Mouse (Mus musculus): ENCODE measurements around the gene Syne2.

GRCm38 (mm10) chr12:76128831-76129230, 310.9 kb downstream of the Syne2 start:
- TF ChIP-seq CTCF (IDR thresholded peaks at IDR 0.05; ENCODE audit: extremely low read depth, insufficient read depth, insufficient read length, insufficient replicate concordance): no peak
- no peak for TF ChIP-seq POLR2A (IDR thresholded peaks at IDR 0.05; ENCODE audit: low read depth, low read length)

All from spleen, adult 2 months (tissue).